Mouse (Mus musculus): Measurements from ENCODE around the gene Gm10439.
"Not testable (repeated sequence)": the region's sequence is repeated elsewhere in the genome, so short reads cannot be mapped to it uniquely, and the experiment has no call there.

Gm10439 gene

DNA sequence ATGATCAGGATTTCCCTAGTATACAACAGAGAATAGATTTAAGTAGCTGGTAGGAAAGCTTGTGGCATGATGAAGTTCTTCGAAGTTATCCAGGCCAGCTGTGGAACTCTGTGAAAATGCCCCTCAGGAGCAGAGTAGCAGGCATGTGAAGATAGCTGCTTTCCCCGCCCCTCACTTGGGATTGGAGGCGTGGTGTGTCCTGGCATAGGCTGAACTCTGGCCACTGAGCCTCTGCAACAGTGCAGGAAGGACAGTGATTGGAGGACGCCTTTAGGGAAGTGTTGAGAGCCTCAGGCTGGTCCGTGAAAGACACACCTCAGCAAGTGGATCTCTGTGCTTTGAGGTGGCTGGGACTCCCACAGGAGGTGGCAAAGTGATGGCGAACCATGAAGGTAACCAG, at the start of gene Gm10439:
Gene Gm10439, plus strand, starts transcription at position 301 of the 400 bp plus-strand sequence.
- DNase-seq (ENCODE audit: low spot score in 2 of 2): not testable (repeated sequence)

Data from spleen, postnatal 10 days (tissue).